Mouse (Mus musculus) spleen, adult 2 months (tissue): Measurements from ENCODE around the gene Tmem179. TPM values are rescaled to one million over a fixed set of nuclear protein-coding genes. Genes with fewer than 3 reads are reported as not detected.

Source experiments
- DNase-seq, 2 experiments: peaks; one replicate each; pipeline versions ENCODE4 v3.0.0 to v3.0.0-alpha.2; 2012 to 2021; ENCODE audit warnings: low spot score in 2 of 2, low read depth in 1 of 2
- H3K27ac ChIP-seq: fragments of 200-500 bp; 2 replicates; pipeline ENCODE4 v1.5.1; 2012; ENCODE audit warnings: low read length, inconsistent platforms; ENCODE audit not compliant: insufficient read depth
- H3K27me3 ChIP-seq: fragments of 200-500 bp; 2 replicates; pipeline ENCODE4 v1.6.1; 2012; ENCODE audit warnings: mild to moderate bottlenecking, moderate library complexity, low read length, inconsistent platforms; ENCODE audit not compliant: control insufficient read depth, insufficient read depth
- H3K36me3 ChIP-seq: fragments of 200-500 bp; 2 replicates; pipeline ENCODE4 v1.6.1; 2012; ENCODE audit warnings: mild to moderate bottlenecking, low read length, inconsistent platforms; ENCODE audit not compliant: control insufficient read depth, insufficient read depth
- H3K4me1 ChIP-seq: fragments of 200-500 bp; 2 replicates; pipeline ENCODE4 v1.6.1; 2011; ENCODE audit warnings: inconsistent platforms; ENCODE audit not compliant: control insufficient read depth, insufficient read depth, insufficient read length
- H3K4me3 ChIP-seq: fragments of 200-500 bp; 2 replicates; pipeline ENCODE4 v1.5.1; 2011; ENCODE audit warnings: mild to moderate bottlenecking, inconsistent platforms; ENCODE audit not compliant: insufficient read depth, insufficient read length; ENCODE audit errors: extremely low read depth
- CTCF ChIP-seq: fragments of 200-500 bp; IDR thresholded peaks from 2 replicates; pipeline ENCODE4 v1.5.1; 2011; ENCODE audit warnings: mild to moderate bottlenecking, inconsistent platforms; ENCODE audit not compliant: insufficient read depth, insufficient read length, insufficient replicate concordance; ENCODE audit errors: extremely low read depth
- POLR2A ChIP-seq: fragments of 200-500 bp; IDR thresholded peaks from 2 replicates; pipeline ENCODE4 v1.6.1; 2011; ENCODE audit warnings: low read depth, low read length, inconsistent platforms
- whole genome bisulfite sequencing: fragments of 180-500 bp; shearing (Covaris S2); methylation state at CpG from one replicate; pipeline ENCODE4 v1.1.7; 2018; 5-methylcytosine and 5-hydroxymethylcytosine counted together
- polyA plus RNA-seq: library from polyadenylated mRNA; depleted of rRNA; stranded (reverse); fragments of >200 nt; gene quantifications from 2 replicates; pipeline ENCODE4 v1.2.3, GENCODE M21; 2012

Tmem179 gene
- polyA plus RNA-seq, 1 experiment = 0.02 TPM

- TF ChIP-seq POLR2A = no peak
- TF ChIP-seq CTCF = no peak
- H3K4me1 ChIP-seq = no peaks in the 10 kb centered on the region
- H3K27ac ChIP-seq = no peak overlapping the region
- no peaks in the 10 kb centered on the region for H3K36me3 ChIP-seq
- H3K27me3 ChIP-seq = no peaks in the 10 kb centered on the region
- DNase-seq = no peak
- 66% methylated on average over 9 of the region's 9 CpGs for WGBS
- no peak overlapping the region for H3K4me3 ChIP-seq
Measured at GRCm38 (mm10) chr12:112538356-112538755, 21.8 kb upstream of the Tmem179 start.

DNA sequence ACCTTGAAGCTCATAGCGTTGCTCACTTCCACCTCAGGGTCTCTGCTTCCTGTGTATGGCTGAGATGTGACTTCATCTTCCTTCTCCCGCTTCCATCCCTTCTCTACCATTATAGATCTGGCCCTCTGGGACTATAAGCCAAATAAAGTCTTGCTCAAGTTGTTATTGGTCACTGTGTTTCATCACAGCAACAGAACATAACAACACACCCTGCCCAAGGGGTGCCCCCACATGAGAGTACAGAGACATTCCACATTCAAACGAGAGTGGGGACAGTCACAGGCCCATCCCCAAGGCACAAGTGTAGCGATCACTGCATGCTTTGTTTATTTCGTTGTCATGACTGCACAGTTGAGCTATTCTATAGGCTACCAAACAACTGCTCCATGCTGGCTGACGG lies 20.7 kb upstream of the Tmem179 start:
- Histone ChIP-seq H3K4me1 (no peaks in the 10 kb centered on the region), H3K4me3 (no peak overlapping the region), H3K27me3 (no peaks in the 10 kb centered on the region), H3K36me3 (no peaks in the 10 kb centered on the region), H3K27ac (no peak overlapping the region)
- WGBS = 79% methylated on average over 6 of the region's 6 CpGs
- DNase-seq = no peak
- no peak for TF ChIP-seq CTCF
- TF ChIP-seq POLR2A = no peak

- H3K27me3 ChIP-seq = no peaks in the 10 kb centered on the region
- no peak overlapping the region for H3K27ac ChIP-seq
- H3K4me1 ChIP-seq = no peaks in the 10 kb centered on the region
- H3K4me3 ChIP-seq = no peak overlapping the region
- DNase-seq = no peak
- TF ChIP-seq CTCF = no peak
- no peak for TF ChIP-seq POLR2A
- H3K36me3 ChIP-seq = no peaks in the 10 kb centered on the region
- 68% methylated on average over 4 of the region's 4 CpGs for WGBS
Measured at GRCm38 (mm10) chr12:112533758-112534157, 17.2 kb upstream of the Tmem179 start.

- 6% methylated on average over 4 of the region's 4 CpGs for WGBS
- no peaks in the 10 kb centered on the region for H3K4me1 ChIP-seq
- TF ChIP-seq POLR2A = no peak
- no peak for TF ChIP-seq CTCF
- no peak overlapping the region for H3K27ac ChIP-seq
- no peaks in the 10 kb centered on the region for H3K27me3 ChIP-seq
- H3K36me3 ChIP-seq = no peaks in the 10 kb centered on the region
- no peak overlapping the region for H3K4me3 ChIP-seq
- DNase-seq = no peak
Measured at GRCm38 (mm10) chr12:112518105-112518504, 1.6 kb upstream of the Tmem179 start.

DNA sequence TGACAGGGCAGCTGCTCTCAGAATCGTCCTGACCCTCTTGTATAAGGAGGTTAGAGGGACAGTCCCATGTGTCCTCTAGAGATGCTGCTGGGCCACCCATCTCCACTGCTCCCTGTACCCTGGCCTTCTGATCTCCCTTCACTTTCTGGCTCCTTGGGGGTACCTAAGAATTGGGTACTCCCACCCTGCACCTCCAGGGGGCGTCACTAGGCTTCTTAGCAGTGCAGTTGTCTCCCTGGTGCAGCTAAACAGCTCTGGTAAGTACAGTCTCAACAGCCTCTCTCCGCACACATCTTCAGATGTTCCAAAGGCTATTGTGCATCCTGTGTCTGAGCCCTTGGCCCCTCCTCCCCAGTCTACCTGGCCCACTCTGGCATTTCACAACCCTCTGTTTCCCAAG lies 1.6 kb downstream of the Tmem179 start:
- DNase-seq = no peak
- WGBS = 51% methylated on average over 3 of the region's 3 CpGs
- no peaks in the 10 kb centered on the region for H3K27me3 ChIP-seq
- H3K27ac ChIP-seq = no peak overlapping the region
- no peaks in the 10 kb centered on the region for H3K36me3 ChIP-seq
- no peak overlapping the region for H3K4me3 ChIP-seq
- TF ChIP-seq CTCF (no peak), POLR2A (no peak)
- no peaks in the 10 kb centered on the region for H3K4me1 ChIP-seq

DNA sequence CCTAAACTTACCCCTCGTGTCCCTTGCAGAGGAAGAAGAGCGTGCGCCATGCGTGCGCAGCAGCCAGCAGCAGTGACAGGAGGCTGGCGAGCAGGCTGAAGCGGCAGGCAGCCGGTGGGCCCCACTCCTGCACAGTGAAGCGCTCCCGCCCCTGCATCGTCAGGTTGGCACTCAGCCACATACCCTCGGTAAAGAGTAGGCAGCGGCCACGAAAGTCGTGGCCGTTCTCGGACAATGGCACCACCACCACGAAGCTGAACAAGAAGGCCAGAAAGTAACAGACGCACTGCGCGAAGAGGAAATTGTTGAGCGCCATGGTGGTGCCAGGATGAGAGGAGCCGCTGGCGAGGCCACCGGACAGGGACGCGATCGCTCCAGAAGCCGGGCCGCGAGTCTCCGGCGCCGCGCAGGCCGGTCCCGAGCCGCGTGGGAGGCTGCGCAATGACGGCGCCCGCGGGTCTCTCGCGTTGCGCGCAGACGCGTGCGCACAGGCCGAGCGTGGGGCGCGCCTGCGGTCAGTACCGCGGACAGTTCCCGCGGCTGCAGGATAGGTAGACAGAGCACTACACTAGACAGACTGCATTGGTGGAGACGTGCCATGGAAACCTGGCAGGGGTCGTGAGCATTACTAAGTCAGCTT lies 5.7 kb downstream of the Tmem179 start:
- TF ChIP-seq CTCF = no peak
- TF ChIP-seq POLR2A = no peak
- H3K36me3 ChIP-seq = no peaks in the 10 kb centered on the region
- H3K27me3 ChIP-seq = no peaks in the 10 kb centered on the region
- no peak overlapping the region for H3K4me3 ChIP-seq
- H3K27ac ChIP-seq = no peak overlapping the region
- no peak for DNase-seq
- WGBS = 4% methylated on average over 62 of the region's 62 CpGs
- H3K4me1 ChIP-seq = no peaks in the 10 kb centered on the region

DNA sequence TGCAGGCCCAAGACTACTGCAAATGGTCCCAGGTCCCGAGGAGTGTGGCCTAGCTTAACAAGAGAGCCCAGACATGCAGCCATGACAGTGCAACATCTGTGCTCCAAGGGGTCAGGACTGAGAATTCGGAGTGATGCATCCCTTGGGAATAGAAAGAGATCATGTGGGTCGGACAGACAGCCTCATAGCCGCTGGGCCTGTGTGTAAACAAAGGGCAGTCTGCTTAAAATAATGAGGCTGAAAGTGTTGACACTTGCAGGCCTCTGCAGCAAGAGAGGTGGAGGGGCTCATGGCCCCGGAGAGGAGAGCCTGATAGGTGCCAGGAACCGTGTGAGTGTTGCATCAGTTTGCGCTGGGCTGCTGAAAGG lies 6.2 kb downstream of the Tmem179 start:
- no peak overlapping the region for H3K4me3 ChIP-seq
- H3K27ac ChIP-seq = no peak overlapping the region
- H3K4me1 ChIP-seq = no peaks in the 10 kb centered on the region
- H3K36me3 ChIP-seq = no peaks in the 10 kb centered on the region
- H3K27me3 ChIP-seq = no peaks in the 10 kb centered on the region
- WGBS = 37% methylated on average over 7 of the region's 7 CpGs
- DNase-seq = no peak
- TF ChIP-seq CTCF (no peak), POLR2A (no peak)
